Mouse (Mus musculus) E14TG2a.4 (cell line): ENCODE results near the gene Rnls.

Experiments used
- CTCF ChIP-seq: conservative IDR thresholded peaks from 2 replicates; pipeline ENCODE4 v1.5.1; 2014; ENCODE audit warnings: low read length
- NANOG ChIP-seq: IDR thresholded peaks from 2 replicates; pipeline ENCODE4 v1.6.1; 2014; ENCODE audit warnings: borderline replicate concordance, low read length, mixed read lengths

- TF ChIP-seq CTCF = no peak
- TF ChIP-seq NANOG = no peak
Measured at GRCm38 (mm10) chr19:33357019-33357418, 35.1 kb downstream of the Rnls start.
